Mouse (Mus musculus): ENCODE data around the gene 1110004F10Rik.

Gene 1110004F10Rik

GRCm38 (mm10) chr7:116134413-116135292 lies 95.5 kb downstream of the 1110004F10Rik start:
- no peak for DNase-seq (ENCODE audit: low read depth in 1 of 2, low spot score in 2 of 2)

GRCm38 (mm10) chr7:116137149-116137548 lies 98.0 kb downstream of the 1110004F10Rik start:
- DNase-seq (ENCODE audit: low read depth in 1 of 2, low spot score in 2 of 2) = no peak

- no peak for DNase-seq (ENCODE audit: low read depth in 1 of 2, low spot score in 2 of 2)
These were observed 98.5 kb downstream of the 1110004F10Rik start for GRCm38 (mm10) chr7:116137671-116138070.

GRCm38 (mm10) chr7:116145030-116145429 lies 105.8 kb downstream of the 1110004F10Rik start:
- no peak for DNase-seq (ENCODE audit: low read depth in 1 of 2, low spot score in 2 of 2)

- no peak for DNase-seq (ENCODE audit: low read depth in 1 of 2, low spot score in 2 of 2)
These were observed 107.9 kb downstream of the 1110004F10Rik start for GRCm38 (mm10) chr7:116147114-116147513.

- peak in 1 of 2 experiments; percentile 23 for DNase-seq (ENCODE audit: low read depth in 1 of 2, low spot score in 2 of 2)
These were observed 110.4 kb downstream of the 1110004F10Rik start for GRCm38 (mm10) chr7:116149568-116149967.

- no peak for DNase-seq (ENCODE audit: low read depth in 1 of 2, low spot score in 2 of 2)
These were observed 114.7 kb downstream of the 1110004F10Rik start for GRCm38 (mm10) chr7:116153781-116154368.
